Comparison of ENCODE assay signal across 8 mouse cellular contexts in genomic region chr8:84893709-84894134, GRCm38 (mm10). TPM values are rescaled to one million over a fixed set of nuclear protein-coding genes. Genes with fewer than 3 reads are reported as not detected.
DNase-seq lines count a peak whose midpoint lies in the region; ATAC-seq and TF ChIP-seq lines count a peak whose summit lies in the region.

Gene Gcdh, minus strand, starts transcription at chr8:84893921.

- H3K4me3 ChIP-seq in gastrocnemius, adult 2 months: peak within 1 kb of the TSS; percentile 76
- peak within 1 kb of the TSS; percentile 62 for H3K4me3 ChIP-seq in hindbrain, postnatal 0 days (ENCODE audit: low read length)
- peak within 1 kb of the TSS; percentile 81 for H3K4me3 ChIP-seq in left cerebral cortex, adult 2 months

- no peaks in the 10 kb centered on the region for H3K27me3 ChIP-seq in hindbrain, postnatal 0 days (ENCODE audit: insufficient read depth, low read length)

- WGBS in hindbrain, postnatal 0 days: under 1% methylated on average over 11 of the region's 11 CpGs

- no peaks in the 10 kb centered on the region for H3K9me3 ChIP-seq in hindbrain, postnatal 0 days (ENCODE audit: low read length)

- ATAC-seq in common myeloid progenitor, adult 5-6 weeks (replicated peaks; ENCODE audit: low read depth, poor library complexity, severe bottlenecking): peak; percentile 99
- peak; percentile 99 for ATAC-seq in hindbrain, postnatal 0 days
- peak; percentile 99 for ATAC-seq in megakaryocyte, adult 5-6 weeks (ENCODE audit: poor library complexity, severe bottlenecking)

- H3K4me2 ChIP-seq in hindbrain, postnatal 0 days (ENCODE audit: low read depth, low read length): peak within 1 kb of the TSS; percentile 97

- peak within 1 kb of the TSS; percentile 66 for H3K9ac ChIP-seq in hindbrain, postnatal 0 days (replicated peaks; ENCODE audit: low read length)

- peak within 1 kb of the TSS; percentile 88 for H3K27ac ChIP-seq in gastrocnemius, adult 2 months
- no peak within 1 kb of the TSS for H3K27ac ChIP-seq in hindbrain, postnatal 0 days
- peak within 1 kb of the TSS; percentile 49; the same call in 1 of the 2 replicates for H3K27ac ChIP-seq in left cerebral cortex, adult 2 months

- peak; percentile 98 for DNase-seq in ZHBTc4 (ENCODE audit: low read depth, low spot score)
- DNase-seq in gastrocnemius, adult 2 months: peak; percentile 92
- DNase-seq in hindbrain, postnatal 0 days (ENCODE audit: low spot score): peak; percentile 97
- DNase-seq in left cerebral cortex, adult 2 months (ENCODE audit: extremely low spot score in 1 of 2, low spot score in 2 of 2): peak; percentile 87 to 89
- peak; percentile 93 to 94 for DNase-seq in right cerebral cortex, adult 2 months (ENCODE audit: low spot score in 2 of 2)
- DNase-seq in urinary bladder, postnatal 14 days (ENCODE audit: low spot score): peak; percentile 92

- intact Hi-C loops in gastrocnemius, adult 2 months (cut with DNase I): no loop called here
- intact Hi-C loops in left cerebral cortex, adult 2 months (cut with DNase I): loop anchor here (2.0 to 5.0 kb wide), 2 partner anchors 15 to 36 kb away; partner anchors contain the start of gene Farsa

- peaks cover 14% of the 10 kb centered on the region for H3K4me1 ChIP-seq in hindbrain, postnatal 0 days (ENCODE audit: insufficient read depth, low read length)

- H3K36me3 ChIP-seq in hindbrain, postnatal 0 days (ENCODE audit: insufficient read depth, low read length): peaks cover 7% of the 10 kb centered on the region; the same call in 1 of the 2 replicates

- no peak for TF ChIP-seq CTCF in gastrocnemius, adult 2 months (IDR thresholded peaks at IDR 0.05)
- TF ChIP-seq CTCF in hindbrain, postnatal 0 days (IDR thresholded peaks at IDR 0.05; ENCODE audit: low read depth): no peak; the same call in 1 of the 2 replicates
- TF ChIP-seq CTCF in left cerebral cortex, adult 2 months (IDR thresholded peaks at IDR 0.05): no peak

RNA-seq across cellular contexts. Expression of gene Gcdh, which starts in this region (rescaled TPM):
- 16.4 and 25.2 TPM in 2 replicates for total RNA-seq in common myeloid progenitor, adult 5-6 weeks (2017)
- total RNA-seq in gastrocnemius, adult 2 months (2021): 10 to 100 TPM; 33.9 to 51.1 TPM
- total RNA-seq in hindbrain, postnatal 0 days (2014; rRNA removed): 24.9 and 37.8 TPM in 2 replicates
- 36.5 and 41.3 TPM in 2 replicates for polyA plus RNA-seq in hindbrain, postnatal 0 days (2015; fragmentation: Nextera tagmentation; extraction: Ambion mirVana)
- total RNA-seq in left cerebral cortex, adult 2 months (2021): 10 to 100 TPM; 35.6 to 44.1 TPM
- 7.4 and 8.8 TPM in 2 replicates for total RNA-seq in megakaryocyte, adult 5-6 weeks (2015)
- total RNA-seq in megakaryocyte, adult 5-6 weeks (2017): 9.7 and 11.9 TPM in 2 replicates
